Mouse (Mus musculus) thymus, adult 2 months (tissue): ENCODE measurements at regions not wholly inside any gene's neighbourhood (a gene's known extent, or its start where the extent isn't known, plus 50 kb on each side); places are given as distances from the start of the nearest gene placed in this dataset.

Experiments used
- DNase-seq: peaks from one replicate; pipeline ENCODE4 v3.0.0; 2021
- H3K27ac ChIP-seq: fragments of 200-500 bp; 2 replicates; pipeline ENCODE4 v1.5.1; 2012; ENCODE audit warnings: low read length, control low read depth; ENCODE audit not compliant: control insufficient read depth, insufficient read depth
- H3K27me3 ChIP-seq: fragments of 200-500 bp; 2 replicates; pipeline ENCODE4 v1.6.1; 2012; ENCODE audit warnings: mild to moderate bottlenecking, low read length, moderate library complexity, mixed read lengths; ENCODE audit not compliant: control insufficient read depth, insufficient read depth
- H3K36me3 ChIP-seq: fragments of 200-500 bp; 2 replicates; pipeline ENCODE4 v1.6.1; 2012; ENCODE audit warnings: mild to moderate bottlenecking, low read length, moderate library complexity; ENCODE audit not compliant: control insufficient read depth, insufficient read depth
- H3K4me1 ChIP-seq: fragments of 200-500 bp; replicated peaks from 2 replicates; pipeline ENCODE4 v1.6.1; 2012; ENCODE audit warnings: low read length; ENCODE audit not compliant: control insufficient read depth, insufficient read depth
- H3K4me3 ChIP-seq: fragments of 200-500 bp; 2 replicates; pipeline ENCODE4 v1.5.1; 2012; ENCODE audit warnings: mild to moderate bottlenecking, low read length, control low read depth, moderate library complexity; ENCODE audit not compliant: control insufficient read depth, insufficient read depth
- CTCF ChIP-seq: fragments of 200-500 bp; IDR thresholded peaks from 2 replicates; pipeline ENCODE4 v1.5.1; 2012; ENCODE audit warnings: mild to moderate bottlenecking, control low read depth, low read length, moderate library complexity, borderline replicate concordance; ENCODE audit not compliant: control insufficient read depth, poor library complexity, insufficient read depth; ENCODE audit errors: extremely low read depth
- POLR2A ChIP-seq: fragments of 200-500 bp; IDR thresholded peaks from 2 replicates; pipeline ENCODE4 v1.6.1; 2012; ENCODE audit warnings: mild to moderate bottlenecking, low read length, control low read depth, moderate library complexity; ENCODE audit not compliant: control insufficient read depth, poor library complexity, insufficient read depth; ENCODE audit errors: extremely low read depth
- WGBS: fragments of 180-500 bp; shearing (Covaris S2); methylation state at CpG from one replicate; pipeline ENCODE4 v1.1.7; 2018; 5-methylcytosine and 5-hydroxymethylcytosine counted together

GRCm38 (mm10) chr6:117569576-117570326 is 271.2 kb upstream of the Zfp637 start:
- TF ChIP-seq CTCF (no peak), POLR2A (no peak)
- no peak for DNase-seq
- 93% methylated on average over 11 of the region's 11 CpGs for WGBS
- no peaks in the 10 kb centered on the region for H3K36me3 ChIP-seq
- H3K4me1 ChIP-seq: no peaks in the 10 kb centered on the region
- H3K4me3 ChIP-seq: no peak overlapping the region
- no peaks in the 10 kb centered on the region for H3K27me3 ChIP-seq
- no peak overlapping the region for H3K27ac ChIP-seq

GRCm38 (mm10) chr6:117570346-117570745 is 270.6 kb upstream of the Zfp637 start:
- DNase-seq: no peak
- Histone ChIP-seq H3K27ac (no peak overlapping the region), H3K4me3 (no peak overlapping the region), H3K27me3 (no peaks in the 10 kb centered on the region), H3K36me3 (no peaks in the 10 kb centered on the region), H3K4me1 (no peaks in the 10 kb centered on the region)
- TF ChIP-seq POLR2A: no peak
- WGBS: 69% methylated on average over 7 of the region's 7 CpGs

DNA sequence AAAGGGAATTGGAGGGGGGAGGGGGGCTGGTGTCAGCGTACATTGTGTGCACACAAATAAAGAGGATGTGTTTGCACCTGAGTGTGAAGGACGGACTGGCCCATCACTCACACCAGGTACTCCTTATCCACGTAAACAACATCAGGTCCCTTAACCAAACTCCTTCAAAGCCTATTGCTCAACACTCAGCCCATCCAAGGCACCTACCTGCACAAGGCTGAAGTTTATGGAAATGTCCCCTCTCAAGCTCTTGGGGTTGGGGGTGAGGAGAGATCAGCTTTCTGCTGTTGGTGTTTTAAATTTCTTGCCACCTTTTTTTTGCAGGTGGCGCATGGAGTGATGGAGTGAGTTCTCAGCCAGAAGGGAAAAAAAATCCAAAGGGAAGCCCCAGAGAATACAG is 270.2 kb upstream of the Zfp637 start:
- Histone ChIP-seq H3K4me3 (no peak overlapping the region), H3K27ac (no peak overlapping the region), H3K27me3 (no peaks in the 10 kb centered on the region), H3K4me1 (no peaks in the 10 kb centered on the region), H3K36me3 (no peaks in the 10 kb centered on the region)
- whole genome bisulfite sequencing: 96% methylated on average over 4 of the region's 4 CpGs
- no peak for DNase-seq
- TF ChIP-seq CTCF (no peak), POLR2A (no peak)

GRCm38 (mm10) chr6:117572006-117572405 is 269.0 kb upstream of the Zfp637 start:
- no peak for TF ChIP-seq CTCF
- no peak for TF ChIP-seq POLR2A
- no peak for DNase-seq
- H3K36me3 ChIP-seq: no peaks in the 10 kb centered on the region
- 93% methylated on average over 14 of the region's 14 CpGs for WGBS
- no peak overlapping the region for H3K27ac ChIP-seq
- no peaks in the 10 kb centered on the region for H3K27me3 ChIP-seq
- no peaks in the 10 kb centered on the region for H3K4me1 ChIP-seq
- H3K4me3 ChIP-seq: no peak overlapping the region

- WGBS: 94% methylated on average over 8 of the region's 8 CpGs
Measured at GRCm38 (mm10) chr6:117573371-117573770, 267.6 kb upstream of the Zfp637 start.

GRCm38 (mm10) chr6:117574146-117574545 is 266.8 kb upstream of the Zfp637 start:
- Histone ChIP-seq H3K27ac (no peak overlapping the region), H3K27me3 (no peaks in the 10 kb centered on the region), H3K4me3 (no peak overlapping the region), H3K36me3 (no peaks in the 10 kb centered on the region), H3K4me1 (no peaks in the 10 kb centered on the region)
- TF ChIP-seq POLR2A: no peak
- TF ChIP-seq CTCF: no peak
- no peak for DNase-seq
- WGBS: 77% methylated on average over 10 of the region's 10 CpGs

More at GRCm38 (mm10) chr6:117573371-117573770, 267.6 kb upstream of the Zfp637 start:
- no peaks in the 10 kb centered on the region for H3K27me3 ChIP-seq
- TF ChIP-seq CTCF (no peak), POLR2A (no peak)
- DNase-seq: no peak
- no peaks in the 10 kb centered on the region for H3K36me3 ChIP-seq
- H3K4me1 ChIP-seq: no peaks in the 10 kb centered on the region
- H3K27ac ChIP-seq: no peak overlapping the region
- H3K4me3 ChIP-seq: no peak overlapping the region

DNA sequence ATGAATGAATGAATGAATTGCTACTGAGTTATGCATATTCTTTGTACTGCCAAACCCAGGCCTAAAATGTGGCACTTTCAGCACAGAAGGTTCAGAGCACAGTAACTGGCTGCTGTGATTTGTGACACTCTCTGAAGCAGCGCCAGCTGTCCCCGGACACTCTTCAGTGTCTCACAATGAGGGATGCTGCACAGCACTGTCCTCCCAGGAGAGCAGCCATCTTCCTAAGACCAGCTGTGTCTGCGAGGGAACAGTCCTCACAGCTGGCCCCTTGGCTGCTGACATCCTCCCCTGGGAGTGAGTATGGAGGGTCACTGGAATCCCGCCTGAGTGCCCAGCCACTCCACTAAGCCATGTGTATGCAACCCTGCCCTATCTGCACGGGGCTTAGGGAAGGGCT is 265.9 kb upstream of the Zfp637 start:
- 92% methylated on average over 5 of the region's 5 CpGs for WGBS
- H3K27ac ChIP-seq: no peak overlapping the region
- no peak overlapping the region for H3K4me3 ChIP-seq
- no peaks in the 10 kb centered on the region for H3K4me1 ChIP-seq
- TF ChIP-seq POLR2A (no peak), CTCF (no peak)
- H3K36me3 ChIP-seq: no peaks in the 10 kb centered on the region
- no peaks in the 10 kb centered on the region for H3K27me3 ChIP-seq
- DNase-seq: no peak
